Mouse (Mus musculus) kidney, adult 11 months (tissue): ENCODE data around the gene Dirc2.
A peak's percentile ranks its signal among the peaks of the same experiment; 100 is the strongest.

Source experiments
- DNase-seq: peaks from one replicate; pipeline ENCODE4 v3.0.0; 2022

The Dirc2 gene

GRCm38 (mm10) chr16:35768785-35769642, at the start of gene Dirc2:
Gene Dirc2, minus strand, starts transcription at chr16:35769356.
- peak; percentile 79 for DNase-seq

- peak; percentile 69 for DNase-seq
Observed at GRCm38 (mm10) chr16:35817255-35818089, 48.3 kb upstream of the Dirc2 start.

- no peak for DNase-seq
Observed at GRCm38 (mm10) chr16:35813119-35813518, 44.0 kb upstream of the Dirc2 start.

GRCm38 (mm10) chr16:35808838-35809237, 39.7 kb upstream of the Dirc2 start:
- DNase-seq = no peak

DNA sequence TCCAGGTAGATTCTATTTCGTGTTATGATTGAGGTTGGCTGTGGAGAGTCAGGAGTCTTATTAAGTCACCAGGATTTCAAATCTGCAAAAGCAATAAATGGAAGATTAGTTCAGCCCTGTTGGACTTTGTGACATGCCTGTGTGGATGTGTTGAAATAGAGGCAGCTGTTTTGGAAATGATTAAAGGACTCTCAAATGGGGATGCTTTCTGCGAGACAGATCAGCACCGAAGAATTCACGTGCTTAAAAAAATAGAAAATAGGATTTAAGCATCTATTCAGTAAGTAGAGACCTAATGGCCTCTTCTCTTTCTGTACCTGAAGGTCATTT, 38.5 kb upstream of the Dirc2 start:
- peak; percentile 41 for DNase-seq

DNA sequence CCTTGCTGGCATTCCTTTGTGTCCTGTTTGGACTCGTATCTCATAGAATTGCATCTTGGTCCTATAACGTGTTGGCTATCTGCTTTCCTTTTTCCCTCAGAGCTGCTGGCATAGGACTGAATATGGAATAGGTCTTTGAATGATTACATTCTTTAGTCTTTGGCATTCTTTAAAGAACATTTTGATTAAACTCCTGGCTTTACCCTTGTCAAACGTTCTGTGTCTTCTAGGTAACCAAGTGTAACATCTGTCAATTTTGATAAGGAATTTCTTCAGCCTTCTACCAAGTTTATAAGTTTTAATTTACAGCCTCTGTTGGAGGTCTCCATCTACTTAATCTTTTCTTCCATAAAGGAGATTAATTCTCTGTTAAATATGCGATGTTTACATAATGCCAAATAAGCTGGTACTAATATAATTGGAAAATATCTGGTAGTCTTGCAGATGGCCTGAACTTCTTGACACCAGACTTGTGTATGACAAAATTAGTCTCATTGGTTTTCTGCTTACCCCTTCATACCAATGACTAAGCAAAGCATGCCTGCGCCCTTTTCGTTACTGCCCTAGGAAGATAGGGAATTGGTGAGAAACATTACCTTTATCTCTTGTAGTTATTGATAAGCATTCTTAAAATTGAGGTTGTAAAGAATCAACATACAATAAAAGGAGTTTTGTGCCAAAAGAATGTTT, 38.0 kb upstream of the Dirc2 start:
- DNase-seq = no peak

GRCm38 (mm10) chr16:35803723-35804122, 34.6 kb upstream of the Dirc2 start:
- DNase-seq = no peak

- no peak for DNase-seq
Observed at GRCm38 (mm10) chr16:35802163-35802562, 33.0 kb upstream of the Dirc2 start.

GRCm38 (mm10) chr16:35791962-35792521, 22.9 kb upstream of the Dirc2 start:
- no peak for DNase-seq

DNA sequence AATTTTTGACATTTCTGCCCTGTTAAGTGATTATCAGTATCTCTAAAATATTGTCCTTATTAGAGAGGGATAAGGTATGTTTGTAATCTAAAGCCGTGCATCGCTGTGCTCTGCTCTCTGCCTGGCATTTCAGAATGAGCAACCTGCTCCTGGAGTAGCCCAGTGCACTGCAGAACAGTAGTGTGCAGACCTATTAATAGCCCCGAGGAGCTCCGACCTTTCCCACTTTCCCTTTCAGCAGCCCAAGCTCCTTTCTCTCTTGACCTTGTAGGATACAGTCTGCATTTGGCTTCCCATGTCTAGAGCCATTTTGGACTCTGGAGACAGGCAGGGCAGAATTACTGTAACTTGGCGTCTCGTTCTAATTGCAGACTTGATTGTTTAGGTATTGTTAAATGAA, 19.2 kb upstream of the Dirc2 start:
- no peak for DNase-seq

- no peak for DNase-seq
Observed at GRCm38 (mm10) chr16:35787568-35788189, 18.5 kb upstream of the Dirc2 start.

- no peak for DNase-seq
Observed at GRCm38 (mm10) chr16:35787163-35787562, 18.0 kb upstream of the Dirc2 start.

DNA sequence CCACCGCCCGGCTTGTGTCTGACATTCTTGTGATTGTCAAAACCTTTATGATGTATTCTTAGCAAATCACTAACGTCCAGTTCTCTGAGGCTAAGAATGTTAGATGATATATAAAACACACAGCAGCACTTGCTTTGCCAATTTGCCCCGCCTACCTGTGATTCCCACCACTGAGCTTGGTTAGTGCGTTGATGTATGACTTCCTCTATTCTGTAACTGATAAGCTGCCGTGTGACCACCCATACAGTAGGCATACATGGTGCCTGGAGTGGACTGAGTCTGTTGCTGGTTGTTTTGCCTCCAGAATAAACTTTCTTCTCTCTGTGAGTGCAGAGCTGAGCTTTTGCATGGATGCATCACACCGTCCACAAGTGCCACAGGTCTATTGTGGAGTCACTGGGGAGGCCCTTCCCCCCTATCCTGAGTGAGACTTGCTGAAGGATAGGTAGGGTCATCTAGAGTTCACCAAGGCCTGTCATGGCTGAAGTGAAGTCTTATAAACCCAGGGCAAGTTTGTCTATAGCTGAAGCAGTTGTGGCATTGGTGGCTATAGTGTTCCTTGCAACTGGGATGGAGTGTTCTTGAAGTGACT, 15.1 kb upstream of the Dirc2 start:
- no peak for DNase-seq

DNA sequence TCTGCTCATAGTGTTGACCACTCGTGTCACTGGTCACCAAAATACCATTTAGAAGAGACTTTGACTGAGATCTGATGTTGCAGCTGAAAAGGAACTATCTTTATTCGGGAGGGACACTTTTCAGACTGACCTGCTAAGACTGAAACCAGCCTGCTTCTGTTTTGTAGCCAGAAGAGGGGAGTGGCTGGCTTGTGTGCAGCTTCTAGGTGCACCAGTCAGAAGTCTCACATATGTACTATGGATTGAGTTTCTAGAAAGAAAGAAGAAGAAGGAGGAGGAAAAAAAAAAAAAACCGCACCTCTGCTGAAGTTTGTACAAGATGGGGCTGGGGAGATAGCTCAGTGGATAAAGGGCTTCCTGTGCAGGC, 14.0 kb upstream of the Dirc2 start:
- DNase-seq = no peak

- no peak for DNase-seq
Observed at GRCm38 (mm10) chr16:35782451-35783206, 13.5 kb upstream of the Dirc2 start.

DNA sequence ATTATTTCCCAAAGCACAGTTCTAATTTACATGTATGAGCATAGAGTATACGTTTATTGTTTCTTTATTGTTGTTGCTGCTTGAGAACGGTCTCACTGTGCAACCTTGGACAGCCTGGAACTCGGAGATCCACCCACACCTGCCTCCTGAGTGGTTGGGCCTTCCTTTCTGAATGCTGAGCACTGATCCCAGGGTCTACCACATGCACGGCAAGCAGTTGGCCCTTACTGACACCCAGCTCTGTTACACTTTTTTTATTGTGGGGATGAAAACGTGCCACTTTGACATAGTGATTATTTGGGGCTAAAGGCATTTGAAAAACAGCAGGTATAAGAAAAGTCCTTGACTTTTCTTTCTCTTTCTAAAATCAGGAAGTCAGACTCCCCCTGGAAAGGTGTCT, 12.5 kb upstream of the Dirc2 start:
- DNase-seq = no peak

- DNase-seq = no peak
Observed at GRCm38 (mm10) chr16:35781096-35781495, 11.9 kb upstream of the Dirc2 start.

DNA sequence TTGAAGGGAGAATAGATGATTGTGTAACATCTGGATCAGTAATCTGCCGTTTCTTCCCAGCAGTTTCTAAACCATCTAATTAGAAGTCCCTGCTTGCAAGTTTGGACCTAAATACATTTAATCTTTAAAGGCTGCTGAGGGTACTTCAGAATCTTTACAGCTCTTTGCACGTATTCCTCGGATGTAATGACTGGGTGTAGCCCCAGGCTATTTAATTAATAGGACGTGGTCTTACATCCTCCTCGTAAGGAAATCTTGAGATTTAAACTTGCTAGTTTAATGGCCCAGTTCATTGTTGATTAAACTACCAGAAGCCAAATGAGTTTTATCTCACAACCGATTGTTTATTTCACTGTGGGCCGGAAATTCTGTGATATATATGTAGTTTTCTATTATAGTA, 10.5 kb upstream of the Dirc2 start:
- DNase-seq = no peak

- no peak for DNase-seq
Observed at GRCm38 (mm10) chr16:35777768-35778167, 8.6 kb upstream of the Dirc2 start.

DNA sequence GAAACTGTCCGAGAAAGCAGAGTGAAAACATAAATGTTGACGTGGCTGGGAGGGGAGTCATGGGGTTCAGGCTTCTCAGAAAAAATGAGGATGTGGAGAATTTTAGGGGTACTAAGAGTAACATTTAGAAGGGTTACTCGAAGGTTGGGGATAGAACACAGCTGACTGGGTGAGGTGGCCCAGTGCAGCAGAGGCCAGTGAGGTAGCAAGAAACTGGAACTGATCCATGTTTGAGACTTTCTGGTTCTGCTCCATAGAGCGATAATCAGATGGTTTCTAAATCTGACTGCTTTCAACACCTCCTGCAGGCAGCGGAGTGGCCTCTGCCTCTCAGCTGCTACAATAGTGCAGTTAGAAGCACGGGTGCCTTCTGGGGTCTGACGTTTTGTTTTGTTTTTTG, 7.6 kb upstream of the Dirc2 start:
- DNase-seq = no peak

- DNase-seq = no peak
Observed at GRCm38 (mm10) chr16:35775835-35776234, 6.7 kb upstream of the Dirc2 start.

DNA sequence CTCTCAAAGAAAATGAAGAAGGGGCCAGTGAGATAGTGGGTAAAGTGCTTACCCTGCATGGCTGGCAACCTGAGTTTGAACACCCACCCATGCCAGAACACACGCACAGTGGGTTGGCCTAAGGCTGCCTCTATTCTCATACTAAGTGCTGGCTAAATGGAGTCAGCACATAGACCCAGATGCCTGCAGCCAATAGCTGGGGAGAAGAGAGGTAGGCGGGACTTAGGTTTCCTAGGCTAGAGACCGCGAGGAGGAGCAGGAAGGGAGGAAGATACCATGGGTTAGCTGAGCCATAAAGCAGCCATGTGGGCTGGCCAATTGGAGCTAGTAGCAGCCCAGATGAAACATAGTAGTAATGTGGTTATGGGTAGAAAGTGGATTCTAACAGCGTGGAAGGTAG, 3.4 kb upstream of the Dirc2 start:
- DNase-seq = no peak
